Mouse (Mus musculus) hindbrain, embryonic 10.5 days (tissue): ENCODE data around the gene Borcs6. TPM values are rescaled to one million over a fixed set of nuclear protein-coding genes. Genes with fewer than 3 reads are reported as not detected.

Experiments used
- DNase-seq: peaks from one replicate; pipeline ENCODE4 v3.0.0-alpha.2; 2017; ENCODE audit warnings: low spot score
- H3K27ac ChIP-seq: fragments of 300-500 bp; sonication (generic); 2 replicates; pipeline ENCODE4 v1.5.1; 2016; ENCODE audit warnings: mild to moderate bottlenecking, moderate library complexity
- H3K27me3 ChIP-seq: fragments of 300-500 bp; sonication (generic); 2 replicates; pipeline ENCODE4 v1.6.1; 2016; ENCODE audit warnings: mild to moderate bottlenecking; ENCODE audit not compliant: poor library complexity, insufficient read depth, severe bottlenecking
- H3K36me3 ChIP-seq: fragments of 300-500 bp; sonication (generic); 2 replicates; pipeline ENCODE4 v1.6.1; 2016; ENCODE audit warnings: mild to moderate bottlenecking, moderate library complexity
- H3K4me1 ChIP-seq: fragments of 300-500 bp; sonication (generic); replicated peaks from 2 replicates; pipeline ENCODE4 v1.6.1; 2016; ENCODE audit warnings: mild to moderate bottlenecking
- H3K4me3 ChIP-seq: fragments of 300-500 bp; sonication (generic); 2 replicates; pipeline ENCODE4 v1.5.1; 2016; ENCODE audit warnings: mild to moderate bottlenecking, moderate library complexity
- H3K9me3 ChIP-seq: fragments of 300-500 bp; sonication (generic); 2 replicates; pipeline ENCODE4 v1.6.1; 2016; ENCODE audit warnings: mild to moderate bottlenecking, moderate library complexity
- WGBS: fragments of 180-500 bp; shearing (Covaris S2); methylation state at CpG from one replicate; pipeline ENCODE4 v1.1.7; 2016; 5-methylcytosine and 5-hydroxymethylcytosine counted together
- polyA plus RNA-seq: library from polyadenylated mRNA; unstranded; fragments of >200 nt; fragmentation: Nextera tagmentation; extraction: Ambion mirVana; gene quantifications from 2 replicates; pipeline ENCODE4 v1.2.1, GENCODE M21; 2016

The Borcs6 gene
- polyA plus RNA-seq, 1 experiment from 2014 or later = 12.6 TPM

DNA sequence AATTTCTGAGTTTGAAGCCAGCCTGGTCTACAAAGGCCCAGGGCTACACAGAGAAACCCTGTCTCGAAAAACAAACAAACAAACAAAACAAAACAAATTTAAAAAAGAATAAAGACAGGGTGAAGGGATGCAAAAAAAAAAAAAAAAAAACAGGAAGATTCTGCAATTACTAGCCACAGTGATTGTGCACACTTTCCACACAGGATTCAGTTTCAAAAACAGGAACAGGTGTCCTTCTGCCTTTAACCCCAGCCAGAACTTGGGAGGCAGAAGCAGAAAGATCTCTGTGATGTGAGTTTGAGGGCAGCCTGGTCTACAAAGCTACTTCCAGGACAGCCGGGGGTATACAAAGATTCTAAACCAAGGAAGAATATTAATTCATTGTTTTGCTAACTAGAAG lies 1.3 kb upstream of the Borcs6 start:
- DNase-seq = no peak
- H3K27me3 ChIP-seq = peaks cover 8% of the 10 kb centered on the region; the same call in 1 of the 2 replicates
- peak overlapping the region; percentile 83 for H3K4me3 ChIP-seq
- peak overlapping the region; percentile 93 for H3K27ac ChIP-seq
- H3K36me3 ChIP-seq = peaks cover 13% of the 10 kb centered on the region
- peaks cover 34% of the 10 kb centered on the region for H3K4me1 ChIP-seq
- H3K9me3 ChIP-seq = no peaks in the 10 kb centered on the region
- WGBS = 79% methylated on average over 2 of the region's 2 CpGs

DNA sequence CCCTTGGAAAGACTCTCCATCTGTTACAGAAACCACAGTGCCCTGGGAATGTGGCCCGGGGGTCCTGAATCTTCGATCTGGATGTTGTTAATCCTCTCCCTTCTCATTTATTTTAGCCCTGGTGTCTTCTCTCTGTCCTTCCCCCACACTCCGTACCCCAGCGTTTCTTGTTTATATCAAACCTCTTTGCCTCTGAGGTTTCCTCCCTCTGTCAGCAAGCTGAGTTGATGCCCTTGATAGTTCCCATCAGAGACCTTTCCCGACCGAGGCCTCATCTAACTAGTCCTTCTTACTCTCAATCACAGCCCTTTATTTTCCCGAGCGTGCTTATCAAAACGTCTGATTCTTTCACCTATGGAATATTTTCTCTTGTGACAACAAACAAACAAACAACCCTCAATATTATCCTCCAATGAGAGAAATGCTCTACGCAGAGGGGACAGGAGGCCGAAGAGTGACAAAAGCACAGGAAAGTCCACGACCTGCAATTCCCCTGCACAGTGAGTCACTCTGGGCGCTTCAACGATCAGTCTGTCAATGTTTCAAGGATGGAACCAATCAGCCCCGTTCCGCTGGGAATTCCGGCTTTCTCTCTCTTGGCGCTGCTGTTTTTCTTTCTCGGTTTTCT lies 674 bp upstream of the Borcs6 start:
- Histone ChIP-seq H3K27me3 (peaks cover 8% of the 10 kb centered on the region; the same call in 1 of the 2 replicates), H3K9me3 (no peaks in the 10 kb centered on the region), H3K4me3 (peak overlapping the region; percentile 83), H3K36me3 (peaks cover 7% of the 10 kb centered on the region), H3K27ac (peak overlapping the region; percentile 93), H3K4me1 (peaks cover 35% of the 10 kb centered on the region)
- no peak for DNase-seq
- 2% methylated on average over 19 of the region's 19 CpGs for WGBS

DNA sequence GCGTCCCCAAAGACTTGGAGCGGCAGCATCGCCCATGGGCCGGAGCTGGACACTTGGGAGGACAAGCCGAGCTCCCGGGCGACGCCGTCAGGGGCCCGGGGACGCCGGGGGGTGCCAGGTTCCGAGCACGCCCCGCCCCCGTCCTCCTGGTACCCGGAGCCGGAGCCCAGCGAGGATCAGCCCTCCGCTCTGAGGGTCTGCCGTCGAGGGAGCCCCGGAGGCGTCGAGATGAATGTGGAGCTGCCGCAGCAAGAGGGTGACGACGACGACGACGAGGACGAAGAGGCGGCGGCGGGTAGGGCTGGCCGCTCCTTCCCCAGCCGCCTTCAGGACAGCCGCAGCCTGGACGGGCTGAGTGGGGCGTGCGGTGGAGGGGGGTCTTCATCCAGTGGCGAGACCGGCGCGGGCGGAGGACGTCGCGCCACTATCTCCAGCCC lies 476 bp downstream of the Borcs6 start:
- no peak for DNase-seq
- H3K4me1 ChIP-seq = peaks cover 47% of the 10 kb centered on the region
- peak overlapping the region; percentile 83 for H3K4me3 ChIP-seq
- peaks cover 8% of the 10 kb centered on the region; the same call in 1 of the 2 replicates for H3K27me3 ChIP-seq
- WGBS = under 1% methylated on average over 49 of the region's 49 CpGs
- no peaks in the 10 kb centered on the region for H3K9me3 ChIP-seq
- H3K36me3 ChIP-seq = no peaks in the 10 kb centered on the region
- H3K27ac ChIP-seq = peak overlapping the region; percentile 93

DNA sequence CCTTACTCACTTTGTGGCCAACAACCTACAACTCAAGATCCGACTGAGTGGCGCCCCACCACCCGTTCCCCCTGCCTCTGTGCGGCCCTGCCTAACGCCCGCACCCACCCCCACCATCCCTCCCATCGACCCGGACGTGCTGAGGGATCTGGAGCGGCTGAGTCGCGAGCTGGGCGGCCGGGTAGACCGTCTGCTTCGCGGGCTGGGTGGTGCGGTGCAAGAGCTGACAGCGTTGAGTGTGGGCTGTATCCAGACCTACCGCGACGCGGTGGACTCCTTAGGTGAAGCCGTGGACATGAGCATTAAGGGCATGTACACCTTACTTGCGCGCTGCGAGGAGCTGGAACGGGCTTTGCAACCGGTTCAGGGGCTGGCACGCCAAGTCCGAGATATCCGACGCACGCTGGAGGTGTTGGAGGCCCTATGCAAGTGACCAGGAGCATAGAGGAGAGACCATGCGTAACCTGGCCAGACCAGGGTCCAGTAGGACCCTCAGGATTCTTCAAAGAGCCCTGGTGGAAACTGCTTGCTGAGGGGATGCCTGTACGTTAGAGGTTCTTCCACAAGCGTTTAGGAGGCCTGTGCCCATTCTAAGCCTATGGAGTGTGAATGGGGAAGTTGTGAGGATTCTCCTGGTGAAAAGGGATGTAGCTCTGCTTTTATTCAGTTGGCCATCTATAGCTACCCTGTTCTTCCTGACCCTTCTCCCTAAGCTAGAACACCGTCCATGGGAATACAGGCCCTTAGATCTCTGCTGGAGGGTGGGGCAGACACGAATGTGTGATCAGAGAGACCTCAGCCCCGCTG lies 1.1 kb downstream of the Borcs6 start:
- H3K9me3 ChIP-seq = no peaks in the 10 kb centered on the region
- peaks cover 8% of the 10 kb centered on the region; the same call in 1 of the 2 replicates for H3K27me3 ChIP-seq
- peak overlapping the region; percentile 93 for H3K27ac ChIP-seq
- under 1% methylated on average over 40 of the region's 40 CpGs for WGBS
- no peaks in the 10 kb centered on the region for H3K36me3 ChIP-seq
- DNase-seq = peak; percentile 46
- H3K4me3 ChIP-seq = peak overlapping the region; percentile 83
- peaks cover 47% of the 10 kb centered on the region for H3K4me1 ChIP-seq

DNA sequence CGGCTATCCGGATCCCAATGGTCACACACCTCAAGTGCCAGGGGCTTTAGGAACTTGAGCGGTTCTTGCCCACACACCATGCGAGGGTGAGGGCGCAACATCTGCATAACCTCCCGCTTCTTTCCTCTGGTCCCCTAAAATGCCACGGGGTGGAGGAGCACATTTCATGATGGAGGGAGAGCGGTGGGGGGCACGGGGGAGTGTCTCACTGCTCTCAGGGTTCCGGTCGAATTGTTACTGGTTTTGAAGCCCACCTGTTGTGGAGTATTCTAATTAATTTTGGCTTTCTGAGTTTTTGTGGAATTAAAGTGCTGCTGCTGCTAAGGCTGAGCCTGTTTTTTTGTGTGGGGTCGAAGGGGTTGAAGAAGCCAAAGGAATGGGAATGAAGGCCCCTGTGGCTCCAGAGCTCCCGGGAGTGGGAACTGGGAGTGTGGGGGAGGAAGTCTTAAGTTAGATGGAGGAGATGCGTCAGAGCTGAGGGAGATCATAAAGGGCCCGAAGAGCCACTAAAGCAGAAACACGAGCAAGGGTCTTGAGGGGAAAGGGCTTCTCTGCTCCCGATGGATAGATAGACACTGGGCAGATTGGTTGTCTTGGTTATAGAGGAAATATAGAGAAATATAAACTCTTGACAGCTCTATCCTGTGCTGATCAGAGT lies 1.9 kb downstream of the Borcs6 start:
- DNase-seq = no peak
- Histone ChIP-seq H3K4me3 (peak overlapping the region; percentile 83), H3K36me3 (no peaks in the 10 kb centered on the region), H3K27me3 (peaks cover 14% of the 10 kb centered on the region), H3K27ac (peak overlapping the region; percentile 93), H3K4me1 (peaks cover 54% of the 10 kb centered on the region), H3K9me3 (no peaks in the 10 kb centered on the region)
- WGBS = 8% methylated on average over 17 of the region's 17 CpGs

DNA sequence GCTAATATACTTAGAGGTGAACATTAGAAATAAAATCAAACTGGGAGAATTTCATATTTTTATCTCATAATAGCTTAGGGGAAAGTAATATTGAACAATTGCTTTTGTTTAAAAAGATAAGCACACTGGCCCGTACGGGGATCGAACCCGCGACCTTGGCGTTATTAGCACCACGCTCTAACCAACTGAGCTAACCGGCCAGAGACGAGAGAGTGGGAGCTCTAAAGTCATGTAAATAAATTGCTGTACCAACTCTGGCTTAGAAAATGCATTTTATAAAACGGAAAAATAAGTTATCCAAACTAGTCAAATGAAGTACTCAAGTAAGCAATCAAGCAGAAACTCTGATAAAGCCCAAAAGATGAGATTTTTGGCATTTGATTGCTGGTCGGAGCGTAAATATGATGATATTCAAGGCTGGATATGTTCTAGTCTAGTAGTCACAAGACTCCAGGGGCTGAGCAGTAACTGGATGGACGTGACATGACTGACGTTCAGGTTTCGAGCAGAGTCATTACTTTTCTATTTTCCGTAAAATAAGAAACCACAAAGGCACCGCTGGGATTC lies 2.8 kb downstream of the Borcs6 start:
- H3K4me3 ChIP-seq = peak overlapping the region; percentile 83
- DNase-seq = peak; percentile 72
- H3K4me1 ChIP-seq = peaks cover 62% of the 10 kb centered on the region
- H3K27ac ChIP-seq = peak overlapping the region; percentile 50; the same call in 1 of the 2 replicates
- H3K27me3 ChIP-seq = peaks cover 15% of the 10 kb centered on the region
- H3K36me3 ChIP-seq = no peaks in the 10 kb centered on the region
- under 1% methylated on average over 17 of the region's 17 CpGs for WGBS
- no peaks in the 10 kb centered on the region for H3K9me3 ChIP-seq

DNA sequence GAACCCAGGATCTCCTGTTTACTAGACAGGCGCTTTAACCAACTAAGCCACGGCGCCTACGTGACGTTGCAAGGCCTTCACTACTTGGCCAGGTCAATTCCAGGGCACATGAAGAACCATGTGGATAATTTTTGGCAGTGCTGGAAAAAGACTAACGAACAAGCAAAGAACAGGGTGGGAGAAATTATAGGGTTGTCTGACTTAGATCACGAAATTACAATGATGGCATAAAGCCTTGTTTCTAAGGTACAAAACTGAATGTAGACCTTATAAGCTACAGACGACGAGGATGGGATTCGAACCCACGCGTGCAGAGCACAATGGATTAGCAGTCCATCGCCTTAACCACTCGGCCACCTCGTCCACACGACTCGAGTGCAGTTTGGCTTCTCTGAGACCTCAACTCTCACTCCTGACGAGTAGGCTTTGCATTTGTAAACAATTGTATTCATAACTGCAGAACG lies 3.3 kb downstream of the Borcs6 start:
- peak overlapping the region; percentile 67; the same call in 1 of the 2 replicates for H3K27ac ChIP-seq
- H3K27me3 ChIP-seq = peaks cover 15% of the 10 kb centered on the region
- DNase-seq = peak; percentile 94
- under 1% methylated on average over 19 of the region's 19 CpGs for WGBS
- H3K36me3 ChIP-seq = no peaks in the 10 kb centered on the region
- no peaks in the 10 kb centered on the region for H3K9me3 ChIP-seq
- H3K4me1 ChIP-seq = peaks cover 62% of the 10 kb centered on the region
- peak overlapping the region; percentile 83 for H3K4me3 ChIP-seq

DNA sequence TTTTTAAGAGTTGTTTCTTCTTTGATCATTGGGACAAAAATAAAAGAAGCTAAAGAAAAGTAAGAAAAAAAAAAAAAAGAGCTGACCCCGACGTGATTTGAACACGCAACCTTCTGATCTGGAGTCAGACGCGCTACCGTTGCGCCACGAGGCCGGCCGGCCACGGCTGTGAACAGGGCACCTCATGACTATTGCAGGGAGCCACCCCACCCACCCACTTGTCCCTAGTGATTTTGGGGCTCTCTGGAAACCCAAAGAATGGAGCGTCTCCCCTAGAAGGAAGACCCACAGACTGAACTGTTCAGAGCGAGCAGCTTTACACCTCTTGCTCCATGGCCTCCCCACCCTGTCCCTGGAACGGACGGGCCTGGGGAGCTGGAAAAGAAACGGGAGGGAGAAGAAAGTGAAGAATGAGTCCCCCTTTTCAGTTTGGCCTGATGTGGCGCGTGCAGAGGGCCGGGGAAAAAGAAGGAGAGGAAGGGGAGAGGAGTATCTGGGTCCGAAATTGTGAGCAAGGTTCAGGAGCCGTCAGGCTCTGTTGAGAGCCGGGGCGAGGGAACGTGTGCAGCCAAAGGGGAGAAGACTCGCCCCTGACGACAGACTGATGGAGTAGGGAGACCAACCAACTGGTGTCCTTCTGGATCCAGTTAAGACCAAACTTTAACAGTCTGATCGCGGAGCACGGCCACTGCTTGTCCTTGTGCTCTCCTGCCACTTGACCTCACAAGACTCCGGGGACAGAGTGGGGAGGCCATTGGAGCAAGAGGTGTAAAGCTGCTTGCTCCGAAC lies 4.1 kb downstream of the Borcs6 start:
- under 1% methylated on average over 31 of the region's 31 CpGs for WGBS
- Histone ChIP-seq H3K36me3 (no peaks in the 10 kb centered on the region), H3K27ac (peak overlapping the region; percentile 89), H3K9me3 (no peaks in the 10 kb centered on the region), H3K4me3 (peak overlapping the region; percentile 83), H3K27me3 (peaks cover 15% of the 10 kb centered on the region), H3K4me1 (peaks cover 54% of the 10 kb centered on the region)
- DNase-seq = peak; percentile 94

DNA sequence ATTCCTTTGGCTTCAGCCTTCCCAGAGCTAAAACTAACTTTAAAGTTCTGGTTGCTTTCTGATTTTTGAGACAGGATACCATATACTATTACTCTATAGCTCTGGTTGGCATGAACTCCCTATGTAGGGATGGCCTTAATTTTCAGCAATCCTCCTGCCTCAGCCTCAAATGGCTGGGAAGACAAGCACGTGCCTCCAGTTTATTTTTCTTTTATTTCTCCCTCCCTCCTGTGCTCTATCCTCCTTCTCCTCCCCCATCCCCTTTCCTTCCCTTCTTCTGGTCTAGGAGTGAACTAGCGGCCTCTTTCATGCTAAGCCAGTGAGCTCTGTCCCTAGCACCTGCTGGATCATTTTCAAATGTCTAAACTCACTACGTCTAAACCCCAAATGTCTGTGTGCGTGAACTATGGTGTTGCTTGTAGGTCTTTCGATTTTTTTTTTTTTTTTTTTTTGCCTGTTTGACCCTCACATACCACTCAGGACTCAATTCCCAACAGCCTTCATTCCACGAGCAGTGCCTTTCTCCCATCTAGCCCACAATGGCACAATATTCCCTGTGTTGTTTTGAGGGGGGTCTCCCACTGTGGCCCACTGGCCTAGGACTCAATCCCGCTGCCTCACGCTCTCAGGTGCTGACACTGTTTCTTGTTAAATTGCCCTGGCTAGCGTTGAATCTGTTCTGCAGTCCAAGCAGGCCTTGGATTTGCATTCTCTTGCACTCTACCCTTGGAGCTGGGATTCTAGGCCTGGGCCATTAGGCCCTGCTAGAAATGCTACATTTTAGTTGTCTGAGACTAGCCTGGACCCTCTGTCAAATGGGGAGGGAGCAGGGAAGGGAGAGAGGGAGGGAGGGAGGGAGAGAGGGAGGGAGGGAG lies 5.0 kb downstream of the Borcs6 start:
- peaks cover 49% of the 10 kb centered on the region for H3K4me1 ChIP-seq
- no peak for DNase-seq
- no peaks in the 10 kb centered on the region for H3K36me3 ChIP-seq
- WGBS = 47% methylated on average over 9 of the region's 9 CpGs
- H3K27me3 ChIP-seq = peaks cover 15% of the 10 kb centered on the region
- no peaks in the 10 kb centered on the region for H3K9me3 ChIP-seq
- peak overlapping the region; percentile 83 for H3K4me3 ChIP-seq
- peak overlapping the region; percentile 89 for H3K27ac ChIP-seq

DNA sequence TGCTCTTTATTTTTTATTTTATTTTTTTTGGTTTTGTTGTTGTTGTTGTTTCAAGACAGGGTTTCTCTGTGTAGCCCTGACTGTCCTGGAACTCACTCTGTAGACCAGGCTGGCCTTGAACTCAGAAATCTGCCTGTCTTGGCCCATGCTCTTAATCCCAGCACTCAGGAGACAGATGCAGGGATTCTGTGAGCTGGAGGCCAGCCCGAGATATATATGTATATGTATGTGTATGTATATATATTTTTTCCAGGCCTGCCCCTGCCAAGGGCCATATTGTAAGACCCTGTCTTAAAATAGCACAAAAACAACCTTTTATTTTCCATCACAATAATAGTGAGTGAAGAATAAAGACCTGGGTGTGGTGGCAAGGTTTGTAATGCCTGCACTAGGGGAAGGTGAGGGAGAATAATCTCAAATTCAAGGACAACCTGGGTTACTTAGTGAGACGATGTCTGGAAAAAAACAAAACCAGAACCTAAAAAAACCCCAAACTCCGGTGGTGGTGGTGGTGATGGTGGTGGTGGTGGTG lies 5.9 kb downstream of the Borcs6 start:
- Histone ChIP-seq H3K27ac (no peak overlapping the region), H3K4me3 (peak overlapping the region; percentile 65), H3K36me3 (no peaks in the 10 kb centered on the region), H3K4me1 (peaks cover 53% of the 10 kb centered on the region), H3K27me3 (peaks cover 15% of the 10 kb centered on the region), H3K9me3 (no peaks in the 10 kb centered on the region)
- 58% methylated on average over 3 of the region's 3 CpGs for WGBS
- DNase-seq = no peak
